1 mouse cellular context compared by ENCODE assay signal in genomic region chr10:22699487-22700335, GRCm38 (mm10).
TF ChIP-seq lines count a peak whose summit lies in the region.

No protein-coding gene starts in this region.

TF ChIP-seq in CH12.LX, 34 proteins besides CTCF, POLR2A, EP300 and RAD21 (continued from another document):
- no peak for TF ChIP-seq ZC3H11A (IDR thresholded peaks at IDR 0.05; ENCODE audit: low read depth, low read length)
- no peak for TF ChIP-seq RCOR1 (conservative IDR thresholded peaks at IDR 0.05; ENCODE audit: low read depth, low read length)
- no peak for TF ChIP-seq UBTF (IDR thresholded peaks at IDR 0.05; ENCODE audit: low read depth, low read length)
- TF ChIP-seq MYC (IDR thresholded peaks at IDR 0.05; ENCODE audit: low read depth, low read length) = no peak
- no peak for TF ChIP-seq MAX (IDR thresholded peaks at IDR 0.05; ENCODE audit: low read length)
- no peak for TF ChIP-seq E2F4 (IDR thresholded peaks at IDR 0.05; ENCODE audit: insufficient replicate concordance, low read depth, low read length)
- no peak for TF ChIP-seq MEF2A (IDR thresholded peaks at IDR 0.05; ENCODE audit: borderline replicate concordance, low read depth, low read length)
- TF ChIP-seq TBP (conservative IDR thresholded peaks at IDR 0.05; ENCODE audit: low read depth, low read length) = no peak
- no peak for TF ChIP-seq MAZ (IDR thresholded peaks at IDR 0.05; ENCODE audit: low read depth, low read length)
- TF ChIP-seq TCF12 (IDR thresholded peaks at IDR 0.05; ENCODE audit: low read depth, low read length) = no peak
- TF ChIP-seq SIN3A (IDR thresholded peaks at IDR 0.05; ENCODE audit: low read length) = no peak
- TF ChIP-seq ELF1 (IDR thresholded peaks at IDR 0.05; ENCODE audit: low read depth, low read length) = no peak
- no peak for TF ChIP-seq MXI1 (IDR thresholded peaks at IDR 0.05; ENCODE audit: low read depth, low read length)
- TF ChIP-seq GABPA (IDR thresholded peaks at IDR 0.05; ENCODE audit: insufficient replicate concordance, low read depth, low read length) = no peak
